Mouse (Mus musculus): ENCODE data around the gene Traf5. TPM values are rescaled to one million over a fixed set of nuclear protein-coding genes. Genes with fewer than 3 reads are reported as not detected.

Gene Traf5
- polyA plus RNA-seq, 1 experiment from 2014 or later: 23.2 TPM

DNA sequence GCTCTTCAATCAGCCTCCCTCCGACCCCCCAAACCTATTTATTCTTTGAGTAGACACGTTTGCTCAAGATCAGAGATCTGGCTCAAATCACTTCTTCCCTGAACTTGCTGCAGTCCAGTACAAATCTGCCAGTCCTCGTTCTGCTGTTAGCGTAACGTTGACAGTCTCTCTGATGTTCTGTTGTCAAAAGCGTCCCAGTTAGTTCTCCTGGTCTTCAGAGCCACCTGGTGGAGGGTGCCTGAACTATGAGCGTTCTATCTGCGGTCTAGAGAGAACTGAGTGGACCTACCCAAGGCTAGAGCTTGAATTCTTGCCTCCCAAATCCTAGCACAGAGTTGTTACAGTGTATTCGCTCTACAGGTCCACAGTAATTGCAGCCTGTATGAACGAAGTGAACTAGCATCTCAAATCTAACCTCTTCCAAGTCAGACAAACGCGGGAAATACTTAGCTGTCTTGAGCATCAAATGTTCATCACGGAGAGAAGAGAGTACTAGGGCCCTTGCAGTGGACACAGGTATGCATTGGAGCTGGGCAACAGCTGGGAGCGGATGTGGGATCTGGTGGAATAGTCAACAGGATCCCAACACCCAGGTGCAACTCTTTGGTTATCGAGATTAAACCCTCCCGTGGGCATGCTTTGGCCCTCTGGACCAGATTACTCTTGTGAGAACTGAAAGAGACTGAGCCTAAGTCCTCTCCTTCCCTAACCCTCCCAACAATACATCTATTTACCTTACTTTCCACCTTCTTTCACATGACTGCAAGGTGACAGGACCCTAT is 711 bp upstream of the Traf5 start:
- TF ChIP-seq CTCF (IDR thresholded peaks at IDR 0.05): no peak
- POLR2A ChIA-PET: interaction anchor here (0.6 to 1.7 kb wide), 2 partner anchors 21 to 129 kb away, joined by 3 to 7 read pairs; no protein-coding TSS in a partner anchor
- no peak for DNase-seq (ENCODE audit: low read depth, low spot score)
- peak; percentile 83 for ATAC-seq
- no peaks in the 10 kb centered on the region for H3K27me3 ChIP-seq
- CTCF ChIA-PET: interaction anchor here (0.6 to 8.1 kb wide), 26 partner anchors 8 to 266 kb away, joined by 3 to 84 read pairs (median 5); partner anchors contain the start of gene Rd3
- in situ Hi-C loops (cut with MboI; ENCODE audit: low pct_unique_long_range_greater_than_20kb): loop anchor here (5.0 kb wide), 1 partner anchor 126 kb away; no protein-coding TSS in a partner anchor

DNA sequence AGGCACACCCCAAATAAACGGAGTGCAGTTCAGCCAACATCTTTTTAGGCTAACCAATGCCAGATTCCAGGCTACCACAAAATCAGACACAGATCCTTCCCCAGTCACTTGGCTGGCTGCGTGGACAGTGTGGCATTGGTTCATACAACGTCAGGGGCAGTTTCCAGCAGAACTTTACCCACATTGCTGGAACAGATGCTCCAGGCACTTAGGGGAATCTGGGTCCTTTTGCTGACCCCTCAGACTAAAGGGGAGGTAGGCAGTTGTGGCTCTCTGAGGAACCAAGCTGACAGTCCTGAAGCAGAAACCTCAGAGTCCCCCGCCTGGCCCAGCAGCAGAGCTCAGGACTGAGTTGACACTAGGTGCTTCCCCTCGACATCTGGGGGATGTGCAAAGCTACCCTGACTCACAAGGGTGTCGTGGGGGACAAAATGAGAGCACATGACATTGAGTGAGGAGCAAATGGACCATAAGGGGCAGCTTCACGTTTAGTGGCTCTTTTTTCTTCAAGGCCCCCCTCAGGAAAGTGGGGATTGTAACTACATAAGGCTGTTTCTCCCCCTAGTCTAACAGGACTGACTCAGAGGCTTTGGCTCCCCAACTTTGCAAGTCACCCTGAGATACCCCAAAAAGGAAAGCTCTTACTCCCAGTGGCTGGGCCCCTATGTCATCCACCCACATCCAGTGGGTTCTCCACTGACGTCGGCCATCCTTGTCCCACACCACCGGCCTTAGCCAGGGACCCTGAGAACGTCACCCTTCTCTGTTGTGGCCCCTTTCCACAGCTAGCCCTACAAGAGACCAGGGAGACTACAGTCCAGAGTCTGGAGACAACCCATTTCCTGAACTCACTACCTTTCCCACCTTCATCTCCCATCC is 1.4 kb downstream of the Traf5 start:
- H3K27me3 ChIP-seq: no peaks in the 10 kb centered on the region
- CTCF ChIA-PET: interaction anchor here (1.0 to 8.1 kb wide), 5 partner anchors 12 to 256 kb away, joined by 4 to 84 read pairs (median 6); no protein-coding TSS in a partner anchor
- in situ Hi-C loops (cut with MboI; ENCODE audit: low pct_unique_long_range_greater_than_20kb): loop anchor here (5.0 kb wide), 1 partner anchor 124 kb away; no protein-coding TSS in a partner anchor
- POLR2A ChIA-PET: interaction anchor here (0.6 to 1.2 kb wide), 4 partner anchors 10 to 116 kb away, joined by 3 read pairs; no protein-coding TSS in a partner anchor
- no peak for TF ChIP-seq CTCF (IDR thresholded peaks at IDR 0.05)
- DNase-seq (ENCODE audit: low read depth, low spot score) (no peak), ATAC-seq (no peak)

DNA sequence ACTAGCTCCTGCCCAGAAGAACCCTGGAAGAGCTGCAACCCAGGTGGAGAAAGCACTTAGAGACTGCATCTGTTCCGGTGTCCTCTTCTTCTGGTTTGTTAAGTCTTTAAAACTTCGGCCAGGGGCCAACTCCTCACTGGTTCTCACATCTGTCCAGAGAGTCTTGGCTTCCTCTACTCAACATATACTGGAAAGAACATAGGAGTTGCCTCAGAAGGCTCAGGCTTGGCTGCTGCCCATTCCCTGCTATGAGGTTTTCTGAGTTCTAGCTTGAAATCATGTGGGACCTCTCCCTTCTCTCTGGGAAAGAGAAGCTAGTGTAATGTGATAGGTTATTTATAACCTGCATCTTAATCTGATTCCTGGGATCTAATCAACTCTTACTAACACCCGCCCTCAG is 2.1 kb downstream of the Traf5 start:
- TF ChIP-seq CTCF (IDR thresholded peaks at IDR 0.05): no peak
- in situ Hi-C loops (cut with MboI; ENCODE audit: low pct_unique_long_range_greater_than_20kb): loop anchor here (5.0 kb wide), 1 partner anchor 123 kb away; no protein-coding TSS in a partner anchor
- no peaks in the 10 kb centered on the region for H3K27me3 ChIP-seq
- no peak for DNase-seq (ENCODE audit: low read depth, low spot score)
- ChIA-PET POLR2A (interaction anchor here (1.2 kb wide), 1 partner anchor 116 kb away, joined by 3 read pairs; no protein-coding TSS in a partner anchor), CTCF (interaction anchor here (1.4 to 8.1 kb wide), 4 partner anchors 23 to 255 kb away, joined by 4 to 84 read pairs (median 6); no protein-coding TSS in a partner anchor)
- no peak for ATAC-seq

GRCm38 (mm10) chr1:192089208-192090166 is 2.9 kb downstream of the Traf5 start:
- in situ Hi-C loops (cut with MboI; ENCODE audit: low pct_unique_long_range_greater_than_20kb): loop anchor here (5.0 kb wide), 1 partner anchor 122 kb away; no protein-coding TSS in a partner anchor
- ChIA-PET CTCF (interaction anchor here (1.0 to 8.1 kb wide), 5 partner anchors 14 to 125 kb away, joined by 3 to 84 read pairs (median 4); no protein-coding TSS in a partner anchor), POLR2A (interaction anchor here (1.2 to 1.3 kb wide), 2 partner anchors 11 to 12 kb away, joined by 3 read pairs; no protein-coding TSS in a partner anchor)
- no peak for TF ChIP-seq CTCF (IDR thresholded peaks at IDR 0.05)
- H3K27me3 ChIP-seq: no peaks in the 10 kb centered on the region
- ATAC-seq (no peak), DNase-seq (ENCODE audit: low read depth, low spot score) (no peak)

DNA sequence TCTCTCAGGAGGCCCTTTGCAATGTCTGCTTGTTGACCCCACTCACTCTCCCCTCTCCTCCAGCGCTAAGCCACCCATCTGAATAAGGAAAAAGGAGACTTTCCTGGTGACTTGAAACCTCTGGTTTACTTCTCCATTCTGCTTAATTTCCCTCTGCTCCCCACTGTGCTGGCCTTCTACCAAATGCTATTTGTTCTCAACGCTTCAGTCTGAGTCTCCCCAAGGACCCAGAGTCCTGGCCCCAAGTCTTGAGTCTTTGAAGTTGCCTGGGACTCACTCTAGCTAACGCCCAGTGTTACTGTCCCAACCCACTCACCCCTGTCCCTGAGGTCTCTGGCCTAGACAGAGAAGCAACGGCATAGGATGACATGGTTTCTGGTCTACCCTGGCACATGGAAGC is 4.3 kb downstream of the Traf5 start:
- DNase-seq (ENCODE audit: low read depth, low spot score): no peak
- ATAC-seq: no peak
- ChIA-PET POLR2A (no interaction called here), CTCF (interaction anchor here (1.2 to 2.0 kb wide), 3 partner anchors 12 to 21 kb away, joined by 3 to 5 read pairs (median 3); no protein-coding TSS in a partner anchor)
- no peaks in the 10 kb centered on the region for H3K27me3 ChIP-seq
- no peak for TF ChIP-seq CTCF (IDR thresholded peaks at IDR 0.05)
- in situ Hi-C loops (cut with MboI; ENCODE audit: low pct_unique_long_range_greater_than_20kb): no loop called here

- ChIA-PET CTCF (interaction anchor here (1.0 to 1.2 kb wide), 2 partner anchors 19 to 122 kb away, joined by 3 read pairs; no protein-coding TSS in a partner anchor), POLR2A (no interaction called here)
- in situ Hi-C loops (cut with MboI; ENCODE audit: low pct_unique_long_range_greater_than_20kb): no loop called here
- TF ChIP-seq CTCF (IDR thresholded peaks at IDR 0.05): no peak
- ATAC-seq: no peak
- no peak for DNase-seq (ENCODE audit: low read depth, low spot score)
- H3K27me3 ChIP-seq: no peaks in the 10 kb centered on the region
Observed at GRCm38 (mm10) chr1:192087098-192087497, 5.3 kb downstream of the Traf5 start.

DNA sequence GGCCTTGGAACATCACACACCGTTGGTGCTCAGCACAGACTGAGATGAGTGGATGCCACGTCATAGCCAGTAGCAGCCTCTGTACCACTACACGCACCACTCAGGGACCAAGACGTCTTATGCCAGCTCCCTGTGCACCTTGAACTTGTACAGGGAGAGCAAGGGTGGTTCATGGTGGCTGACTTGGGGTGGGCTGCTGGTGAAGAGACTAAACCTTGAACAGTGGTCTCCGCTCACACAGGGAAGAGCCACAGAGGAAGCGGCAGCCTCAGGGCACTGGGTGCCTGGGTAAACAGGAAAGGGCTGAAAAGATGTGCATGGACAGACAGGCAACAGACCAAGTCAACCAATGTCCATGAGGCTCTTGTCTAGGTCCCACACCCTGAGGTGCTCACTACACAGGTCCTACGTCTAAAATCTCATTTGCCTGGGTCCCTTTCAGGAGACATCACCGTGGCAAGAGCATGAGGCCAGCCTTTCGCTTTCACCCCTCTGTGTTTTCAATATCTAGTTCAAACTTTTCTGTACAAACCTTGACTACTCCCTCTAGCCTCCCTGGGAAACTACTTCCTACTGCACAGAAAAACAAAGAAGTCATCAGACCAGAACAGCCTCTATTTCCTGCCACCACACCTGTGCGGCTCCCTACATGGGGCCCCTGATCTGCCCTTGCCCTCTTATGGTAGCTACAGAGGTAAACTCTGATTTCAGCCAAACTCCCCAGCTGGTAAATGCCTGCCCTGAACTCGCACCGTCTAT is 5.9 kb downstream of the Traf5 start:
- ATAC-seq (no peak), DNase-seq (ENCODE audit: low read depth, low spot score) (no peak)
- POLR2A ChIA-PET: no interaction called here
- TF ChIP-seq CTCF (IDR thresholded peaks at IDR 0.05): no peak
- no peaks in the 10 kb centered on the region for H3K27me3 ChIP-seq
- in situ Hi-C loops (cut with MboI; ENCODE audit: low pct_unique_long_range_greater_than_20kb): no loop called here
- CTCF ChIA-PET: interaction anchor here (1.0 to 1.2 kb wide), 2 partner anchors 19 to 121 kb away, joined by 3 read pairs; no protein-coding TSS in a partner anchor

GRCm38 (mm10) chr1:192085218-192085617 is 7.1 kb downstream of the Traf5 start:
- ChIA-PET POLR2A (no interaction called here), CTCF (no interaction called here)
- TF ChIP-seq CTCF (IDR thresholded peaks at IDR 0.05): no peak
- no peak for DNase-seq (ENCODE audit: low read depth, low spot score)
- no peak for ATAC-seq
- in situ Hi-C loops (cut with MboI; ENCODE audit: low pct_unique_long_range_greater_than_20kb): no loop called here
- no peaks in the 10 kb centered on the region for H3K27me3 ChIP-seq

Measured in Patski (cell line).